Mouse (Mus musculus): ENCODE results near the gene Celf3.

- TF ChIP-seq CTCF (conservative IDR thresholded peaks at IDR 0.05; ENCODE audit: low read length) (no peak), NANOG (IDR thresholded peaks at IDR 0.05; ENCODE audit: borderline replicate concordance, low read length) (no peak), POU5F1 (IDR thresholded peaks at IDR 0.05; ENCODE audit: borderline replicate concordance, low read length) (no peak)
These were observed 5.8 kb downstream of the Celf3 start for GRCm38 (mm10) chr3:94483790-94484439.

All from E14TG2a.4 (cell line).